Mouse (Mus musculus) ovary, postnatal 10 days (tissue): ENCODE measurements around the gene Rnf215.
"Not testable (repeated sequence)": the region's sequence is repeated elsewhere in the genome, so short reads cannot be mapped to it uniquely, and the experiment has no call there.

Source experiments
- DNase-seq: peaks from one replicate; pipeline ENCODE4 v3.0.0; 2022; ENCODE audit warnings: low spot score

The Rnf215 gene

DNA sequence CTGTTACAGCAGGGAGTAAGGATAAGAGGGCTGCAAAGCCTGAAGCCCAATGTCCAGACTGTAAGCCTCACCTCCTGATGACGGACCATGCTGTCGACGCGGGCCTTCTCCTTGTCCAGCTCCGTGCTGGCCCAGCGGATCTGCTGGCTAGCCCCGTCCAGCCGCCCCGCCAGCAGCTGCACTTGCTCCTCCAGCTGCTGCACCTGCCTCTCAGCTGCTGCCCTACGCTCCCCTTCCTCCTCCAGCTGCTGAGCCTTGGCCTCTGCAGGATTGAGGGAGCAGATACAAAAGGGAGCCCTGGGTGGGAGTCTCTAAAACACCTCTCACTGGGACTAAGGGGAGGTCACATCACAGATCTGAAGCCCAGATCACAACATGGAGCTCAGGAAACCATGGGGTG lies 12.1 kb downstream of the Rnf215 start:
- no peak for DNase-seq

DNA sequence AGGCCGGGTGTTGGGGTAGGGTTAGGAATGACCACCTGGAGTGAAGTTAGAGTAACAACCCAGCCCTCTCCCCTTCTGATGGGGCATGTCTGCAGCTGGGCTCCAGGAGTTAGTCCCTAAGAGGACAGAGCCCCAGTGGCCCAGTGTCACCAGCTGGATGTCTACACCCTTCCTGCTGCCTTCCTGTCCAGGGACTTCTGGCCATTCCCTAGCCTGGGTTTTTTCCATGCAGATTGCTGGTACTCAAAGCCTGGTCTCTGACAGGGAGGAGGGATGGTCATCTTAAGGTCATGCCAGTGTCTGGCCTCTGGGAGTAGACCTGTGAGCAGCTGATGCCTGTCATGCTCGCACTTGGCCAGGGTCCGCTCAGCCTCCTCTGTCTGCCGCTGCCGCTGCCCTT lies 13.1 kb downstream of the Rnf215 start:
- DNase-seq = no peak

- DNase-seq = no peak
Measured at GRCm38 (mm10) chr11:4148536-4149156, 13.6 kb downstream of the Rnf215 start.

- no peak for DNase-seq
Measured at GRCm38 (mm10) chr11:4149886-4150285, 14.9 kb downstream of the Rnf215 start.

- no peak for DNase-seq
Measured at GRCm38 (mm10) chr11:4153694-4154093, 18.7 kb downstream of the Rnf215 start.

- no peak for DNase-seq
Measured at GRCm38 (mm10) chr11:4155641-4156040, 20.6 kb downstream of the Rnf215 start.

- DNase-seq = no peak
Measured at GRCm38 (mm10) chr11:4158676-4159075, 23.7 kb downstream of the Rnf215 start.

GRCm38 (mm10) chr11:4159808-4160708 lies 25.1 kb downstream of the Rnf215 start, which contains the start of the genes Ccdc157 and Sf3a1:
TSS of gene Ccdc157 (minus strand) at chr11:4160293.
TSS of gene Sf3a1 (plus strand) at chr11:4160350.
- DNase-seq = peak; percentile 82

DNA sequence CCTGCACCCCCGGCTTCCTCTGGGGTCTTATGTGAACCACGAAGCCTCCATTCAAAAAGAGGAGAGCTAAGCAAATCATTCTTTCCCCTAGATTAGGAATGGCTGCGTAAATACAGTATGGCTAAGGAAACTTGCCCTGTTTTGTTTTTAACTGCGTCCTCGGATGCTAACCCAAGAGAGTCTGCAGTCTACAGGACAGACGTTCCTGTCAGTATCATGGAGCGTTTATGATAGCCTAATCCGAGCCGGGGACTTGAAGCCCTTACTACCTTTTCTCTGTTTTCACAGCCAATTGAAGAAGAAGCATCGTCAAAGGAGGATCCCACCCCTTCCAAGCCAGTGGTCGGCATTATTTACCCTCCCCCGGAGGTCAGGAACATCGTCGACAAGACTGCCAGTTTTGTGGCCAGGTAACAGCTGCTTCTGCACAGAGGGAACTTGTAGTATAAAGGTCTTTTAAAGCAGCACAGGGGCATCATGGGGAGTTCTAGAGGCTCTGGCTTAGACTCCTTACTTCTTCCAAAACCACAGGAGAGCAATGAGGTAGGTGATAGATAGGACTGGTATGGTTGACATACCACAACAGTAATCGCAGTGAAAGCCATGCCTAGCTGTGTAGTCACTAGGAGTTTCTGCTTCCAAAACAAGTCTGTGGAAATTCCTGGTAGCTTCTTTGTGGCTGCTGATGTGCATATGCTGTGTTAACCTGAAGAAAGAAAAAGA lies 25.9 kb downstream of the Rnf215 start:
- DNase-seq = no peak

GRCm38 (mm10) chr11:4164701-4165100 lies 29.7 kb downstream of the Rnf215 start:
- no peak for DNase-seq

GRCm38 (mm10) chr11:4166467-4167090 lies 31.6 kb downstream of the Rnf215 start:
- DNase-seq = no peak

GRCm38 (mm10) chr11:4174586-4174985 lies 39.6 kb downstream of the Rnf215 start:
- DNase-seq = no peak

GRCm38 (mm10) chr11:4177716-4178115 lies 42.7 kb downstream of the Rnf215 start:
- no peak for DNase-seq

DNA sequence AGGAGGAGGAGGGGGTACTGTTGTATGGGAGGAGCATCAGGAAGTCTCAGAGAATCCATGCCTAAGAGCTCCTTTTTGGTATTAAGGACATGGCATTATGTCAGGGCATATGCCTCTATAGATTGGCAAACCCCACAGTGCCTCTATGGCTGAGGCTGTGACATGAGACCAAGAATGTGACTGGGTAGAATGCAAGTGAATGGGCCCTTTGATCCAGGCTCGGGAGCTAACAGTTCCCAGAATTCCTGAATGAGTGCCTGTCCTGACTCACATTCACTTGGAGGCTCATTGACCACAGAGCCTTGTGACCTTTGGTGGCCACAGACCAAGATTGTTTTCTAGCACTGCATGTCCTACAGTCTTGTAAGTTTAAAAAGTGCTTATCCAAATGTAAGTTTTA lies 47.1 kb downstream of the Rnf215 start:
- no peak for DNase-seq

DNA sequence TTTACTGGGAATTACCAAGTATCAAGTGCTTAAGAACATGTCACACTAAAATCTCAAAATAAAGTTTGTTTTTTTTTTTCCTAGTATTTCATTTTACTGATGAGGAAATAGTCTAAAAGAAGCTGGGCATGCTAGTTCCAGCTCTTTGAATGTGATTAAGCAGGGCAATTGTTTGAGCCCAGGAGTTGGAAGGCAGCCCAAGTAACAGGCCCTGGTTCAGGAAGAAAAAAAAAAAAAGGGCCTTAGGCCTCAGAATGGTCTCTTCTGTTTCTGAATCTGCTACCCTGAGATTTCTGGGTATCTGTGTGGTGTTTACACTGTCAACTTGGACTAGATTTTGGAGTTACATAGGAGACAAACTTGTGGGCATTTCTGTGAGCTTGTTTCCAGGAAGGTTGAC lies 48.5 kb downstream of the Rnf215 start:
- DNase-seq = no peak

- no peak for DNase-seq
Measured at GRCm38 (mm10) chr11:4184251-4184952, 49.4 kb downstream of the Rnf215 start.

DNA sequence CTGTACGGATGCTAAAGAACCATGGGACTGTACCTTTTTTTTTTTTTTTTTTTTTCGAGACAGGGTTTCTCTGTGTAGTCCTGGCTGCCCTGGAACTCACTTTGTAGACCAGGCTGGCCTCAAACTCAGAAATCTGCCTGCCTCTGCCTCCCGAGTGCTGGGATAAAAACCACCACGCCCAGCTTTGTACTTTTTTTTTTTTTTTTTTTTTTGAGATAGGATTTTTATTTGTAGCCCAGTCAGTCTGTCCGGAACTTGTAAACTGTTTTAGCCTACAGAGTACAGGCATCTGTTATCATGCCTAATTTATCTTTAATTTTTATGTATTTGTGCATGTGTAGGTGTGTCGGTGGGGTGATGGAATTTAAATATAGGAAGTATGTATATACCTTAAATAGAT lies 50.5 kb downstream of the Rnf215 start:
- DNase-seq = not testable (repeated sequence)

DNA sequence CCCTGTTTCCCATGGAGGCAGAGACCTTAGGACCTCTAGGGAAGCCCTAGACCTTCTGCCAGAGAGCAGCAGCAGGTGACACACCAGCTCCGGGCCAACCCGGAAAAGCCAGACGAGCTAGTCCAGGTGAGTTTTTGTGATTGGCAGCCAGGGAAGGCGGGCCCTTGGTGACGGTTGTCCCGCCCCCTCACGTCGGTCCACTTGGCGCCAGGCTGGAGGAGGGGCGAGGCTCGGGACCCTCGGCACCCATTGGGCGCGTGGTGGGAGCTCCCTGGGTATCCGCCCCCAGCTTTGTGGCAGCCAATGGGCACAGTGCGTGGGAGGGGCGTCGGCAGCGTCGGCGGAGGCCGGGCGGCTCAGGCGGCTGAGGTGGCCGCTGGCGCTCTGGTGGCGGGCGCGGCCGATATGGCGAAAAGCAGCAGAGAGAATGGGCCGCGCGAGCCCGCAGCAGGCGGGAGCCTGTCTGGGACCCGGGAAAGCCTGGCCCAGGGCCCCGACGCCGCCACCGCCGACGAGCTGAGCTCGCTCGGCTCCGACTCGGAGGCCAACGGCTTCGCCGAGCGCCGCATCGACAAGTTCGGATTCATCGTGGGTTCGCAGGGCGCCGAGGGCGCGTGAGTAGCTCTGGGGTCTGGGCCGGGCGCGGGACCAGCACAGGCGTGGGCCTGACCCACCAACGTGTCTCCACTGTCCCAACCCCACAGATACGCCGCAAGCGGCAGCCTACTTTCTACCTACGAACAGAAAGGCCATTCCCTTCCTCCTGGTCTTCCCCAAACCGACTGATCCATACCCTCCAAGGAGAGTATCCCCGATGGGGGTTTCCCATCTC lies 51.7 kb downstream of the Rnf215 start, which contains the start of gene Tbc1d10a:
Tbc1d10a (plus strand) TSS at position 304 of the 832 bp plus-strand sequence.
- DNase-seq = peak; percentile 92

GRCm38 (mm10) chr11:4187318-4187700 lies 52.3 kb downstream of the Rnf215 start:
- no peak for DNase-seq

DNA sequence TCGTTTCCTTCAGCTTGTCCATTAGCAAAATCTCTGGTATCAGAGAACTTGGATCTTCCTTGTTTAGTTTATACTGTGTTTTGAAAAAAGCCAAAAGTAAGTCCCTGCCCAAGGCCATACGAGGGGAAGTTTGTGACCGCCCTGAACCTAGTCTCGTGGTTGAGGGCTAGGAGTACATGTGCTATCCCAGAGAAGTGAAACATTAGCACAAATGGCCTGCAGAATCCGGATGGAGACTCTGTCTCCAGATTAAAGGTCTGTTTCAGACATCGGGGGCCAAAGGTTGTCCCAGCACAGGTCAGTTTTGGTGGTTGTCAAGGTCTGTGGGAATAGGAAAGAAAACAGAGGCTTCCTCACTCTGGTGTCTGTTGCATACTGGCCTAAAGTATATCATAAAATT lies 54.2 kb downstream of the Rnf215 start:
- no peak for DNase-seq

DNA sequence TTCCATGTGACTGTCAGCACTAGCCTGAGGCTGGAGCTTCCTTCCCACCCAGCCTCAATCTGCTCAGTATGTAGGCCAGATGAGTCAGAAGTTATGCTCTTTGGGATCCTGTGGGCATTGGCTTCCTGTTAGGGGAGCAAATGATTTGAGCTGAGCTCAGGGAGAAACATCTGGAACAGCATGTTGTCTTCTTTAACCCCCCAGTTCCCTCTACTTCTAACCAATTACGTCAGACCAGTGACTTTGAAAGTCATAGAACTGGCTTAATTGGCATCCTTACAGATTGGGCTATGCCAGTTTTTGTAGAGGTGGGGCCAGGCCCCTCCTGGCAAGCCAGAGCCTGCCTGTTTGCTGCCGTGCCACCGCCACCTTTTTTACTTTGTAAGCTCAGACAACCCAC lies 55.7 kb downstream of the Rnf215 start:
- DNase-seq = no peak
